Mouse (Mus musculus): ENCODE measurements around the gene Cd209d.
"Not testable (repeated sequence)": the region's sequence is repeated elsewhere in the genome, so short reads cannot be mapped to it uniquely, and the experiment has no call there.

Cd209d gene

DNA sequence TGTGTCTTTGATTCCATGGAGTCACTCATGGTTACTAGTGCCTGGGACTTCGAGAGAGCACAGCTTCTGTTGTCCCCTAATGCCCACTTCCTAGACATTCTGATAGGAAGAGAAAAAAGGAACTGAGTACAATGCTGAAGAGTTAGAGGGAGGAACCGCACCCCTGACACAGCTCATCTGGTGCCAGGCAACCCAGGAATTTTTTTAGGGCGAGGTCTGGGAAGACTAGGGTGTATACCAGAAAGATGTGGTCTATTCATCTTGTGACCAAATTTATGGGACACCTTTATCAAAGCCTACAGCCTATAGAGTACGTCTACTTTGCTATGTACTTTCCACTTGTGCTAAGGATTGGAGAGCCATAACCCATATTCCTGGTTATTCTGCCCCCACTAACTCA lies at the start of gene Cd209d:
Cd209d (minus strand) TSS at position 101 of the 400 bp plus-strand sequence.
- no peak for DNase-seq (ENCODE audit: low spot score)

DNA sequence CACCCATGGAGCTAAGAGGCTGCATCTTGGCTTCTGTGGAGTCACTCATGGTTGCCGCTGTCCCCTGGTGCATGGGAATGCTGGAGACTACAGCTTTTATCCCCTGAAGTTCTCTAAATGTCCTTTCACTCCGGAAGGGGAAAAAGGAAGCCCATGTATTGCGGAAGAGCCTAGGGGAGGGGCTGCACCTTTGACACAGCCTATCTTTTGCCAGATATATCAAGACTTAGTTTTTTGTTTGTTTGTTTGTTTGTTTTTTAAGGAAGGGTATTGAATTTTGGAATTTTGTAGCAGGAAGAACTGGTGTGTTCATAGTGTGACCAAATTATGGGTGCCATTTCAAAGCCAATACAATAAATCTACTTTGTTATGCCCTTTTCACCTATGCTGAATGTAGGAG lies 48.4 kb upstream of the Cd209d start, which contains the start of gene Cd209b:
Cd209b (minus strand) TSS at position 101 of the 400 bp plus-strand sequence.
- DNase-seq (ENCODE audit: low spot score): no peak

DNA sequence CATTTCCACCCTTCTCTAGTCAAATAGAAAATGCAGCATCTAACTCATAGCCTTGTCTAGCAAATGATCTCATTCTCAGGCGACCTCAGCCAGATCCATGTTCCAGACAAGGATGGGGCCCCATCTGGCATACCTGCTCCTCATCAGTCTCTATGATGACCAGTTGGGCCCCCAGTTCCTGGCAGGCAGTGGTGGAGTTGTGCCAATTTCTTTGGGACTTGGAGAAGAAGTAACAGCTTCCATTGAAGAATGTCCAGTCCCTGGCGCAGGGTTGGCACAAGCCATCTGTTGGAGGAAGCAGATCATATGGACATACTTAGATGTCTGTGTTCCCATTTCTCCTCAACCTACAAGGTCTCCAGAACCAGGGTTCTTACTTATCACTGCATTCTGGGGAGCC lies 2.2 kb downstream of the Cd209d start:
- no peak for DNase-seq (ENCODE audit: low spot score)

- DNase-seq (ENCODE audit: low spot score): not testable (repeated sequence)
These were observed 15.6 kb downstream of the Cd209d start for GRCm38 (mm10) chr8:3862736-3863135.

GRCm38 (mm10) chr8:3854209-3854608 lies 24.1 kb downstream of the Cd209d start, which contains the start of gene Cd209e:
Cd209e (minus strand) TSS chr8:3854309.
- no peak for DNase-seq (ENCODE audit: low spot score)

Data from urinary bladder, postnatal 25 days (tissue).